Mouse (Mus musculus): Measurements from ENCODE around the gene Fam92b. TPM values are rescaled to one million over a fixed set of nuclear protein-coding genes. Genes with fewer than 3 reads are reported as not detected.

Gene Fam92b
- polyA plus RNA-seq, 1 experiment = 0.69 TPM

- no peak overlapping the region for H3K4me3 ChIP-seq (ENCODE audit: insufficient read depth, low read length)
- TF ChIP-seq POLR2A (IDR thresholded peaks at IDR 0.05; ENCODE audit: extremely low read depth, insufficient read depth, low read length) (no peak), CTCF (IDR thresholded peaks at IDR 0.05; ENCODE audit: extremely low read depth, insufficient read depth, low read length) (no peak)
- H3K27ac ChIP-seq (ENCODE audit: insufficient read depth, low read length) = no peak overlapping the region
- H3K4me1 ChIP-seq (ENCODE audit: control insufficient read depth, insufficient read depth, low read length) = no peaks in the 10 kb centered on the region; the same call in 1 of the 2 replicates
These were observed 35.3 kb upstream of the Fam92b start for GRCm38 (mm10) chr8:120212596-120212995.

DNA sequence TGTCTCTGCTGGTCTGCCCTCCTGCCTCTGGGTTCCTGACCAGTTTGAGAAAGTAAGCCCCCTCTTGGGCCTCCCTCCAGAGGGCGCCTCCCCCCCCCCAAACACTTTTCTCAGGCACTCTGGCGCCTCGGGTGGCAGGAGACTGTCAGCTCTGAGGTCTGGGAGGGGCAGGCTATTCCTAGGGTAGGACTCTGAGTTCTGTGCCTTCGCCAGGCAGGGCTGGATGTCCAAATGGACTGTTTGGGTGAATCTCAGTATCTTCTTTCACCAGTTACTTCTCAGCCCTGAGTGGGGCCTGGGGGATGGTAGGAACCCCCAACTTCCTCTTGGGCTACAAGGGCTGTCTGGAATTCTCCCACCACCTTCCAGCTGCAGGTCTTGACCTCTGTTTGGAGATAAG lies 34.1 kb upstream of the Fam92b start:
- H3K4me3 ChIP-seq (ENCODE audit: insufficient read depth, low read length) = no peak overlapping the region
- no peak for TF ChIP-seq CTCF (IDR thresholded peaks at IDR 0.05; ENCODE audit: extremely low read depth, insufficient read depth, low read length)
- TF ChIP-seq POLR2A (IDR thresholded peaks at IDR 0.05; ENCODE audit: extremely low read depth, insufficient read depth, low read length) = no peak
- H3K27ac ChIP-seq (ENCODE audit: insufficient read depth, low read length) = no peak overlapping the region
- H3K4me1 ChIP-seq (ENCODE audit: control insufficient read depth, insufficient read depth, low read length) = no peaks in the 10 kb centered on the region

- Histone ChIP-seq H3K4me3 (ENCODE audit: insufficient read depth, low read length) (no peak overlapping the region), H3K4me1 (ENCODE audit: control insufficient read depth, insufficient read depth, low read length) (no peaks in the 10 kb centered on the region), H3K27ac (ENCODE audit: insufficient read depth, low read length) (no peak overlapping the region)
- TF ChIP-seq POLR2A (IDR thresholded peaks at IDR 0.05; ENCODE audit: extremely low read depth, insufficient read depth, low read length) (no peak), CTCF (IDR thresholded peaks at IDR 0.05; ENCODE audit: extremely low read depth, insufficient read depth, low read length) (no peak)
These were observed 30.8 kb upstream of the Fam92b start for GRCm38 (mm10) chr8:120208113-120208512.

DNA sequence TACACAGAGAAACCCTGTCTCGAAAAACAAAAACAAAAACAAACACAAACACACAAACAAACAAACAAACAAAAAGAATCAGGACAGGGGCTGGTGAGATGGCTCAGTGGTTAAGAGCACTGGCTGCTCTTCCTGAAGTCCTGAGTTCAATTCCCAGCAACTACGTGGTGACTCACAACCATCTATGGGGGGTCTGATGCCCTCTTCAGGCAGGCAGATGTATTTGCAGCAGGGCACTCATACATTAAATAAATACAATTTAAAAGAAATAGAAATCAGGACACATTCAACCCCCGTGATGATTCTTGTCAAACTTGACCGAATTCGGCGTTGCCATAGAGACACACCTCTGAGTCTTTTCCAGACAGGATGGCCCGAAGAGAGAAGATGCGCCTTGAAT lies 30.1 kb upstream of the Fam92b start:
- no peak overlapping the region for H3K27ac ChIP-seq (ENCODE audit: insufficient read depth, low read length)
- no peaks in the 10 kb centered on the region for H3K4me1 ChIP-seq (ENCODE audit: control insufficient read depth, insufficient read depth, low read length)
- TF ChIP-seq POLR2A (IDR thresholded peaks at IDR 0.05; ENCODE audit: extremely low read depth, insufficient read depth, low read length) = no peak
- peak; percentile 5; the same call in 1 of the 2 replicates for TF ChIP-seq CTCF (IDR thresholded peaks at IDR 0.05; ENCODE audit: extremely low read depth, insufficient read depth, low read length)
- H3K4me3 ChIP-seq (ENCODE audit: insufficient read depth, low read length) = no peak overlapping the region

GRCm38 (mm10) chr8:120205916-120206315 lies 28.6 kb upstream of the Fam92b start:
- no peak overlapping the region for H3K4me3 ChIP-seq (ENCODE audit: insufficient read depth, low read length)

GRCm38 (mm10) chr8:120204736-120205360 lies 27.6 kb upstream of the Fam92b start:
- no peak overlapping the region for H3K4me3 ChIP-seq (ENCODE audit: insufficient read depth, low read length)
- no peaks in the 10 kb centered on the region for H3K4me1 ChIP-seq (ENCODE audit: control insufficient read depth, insufficient read depth, low read length)
- TF ChIP-seq POLR2A (IDR thresholded peaks at IDR 0.05; ENCODE audit: extremely low read depth, insufficient read depth, low read length) = no peak
- no peak for TF ChIP-seq CTCF (IDR thresholded peaks at IDR 0.05; ENCODE audit: extremely low read depth, insufficient read depth, low read length)
- H3K27ac ChIP-seq (ENCODE audit: insufficient read depth, low read length) = no peak overlapping the region

More at GRCm38 (mm10) chr8:120205916-120206315, 28.6 kb upstream of the Fam92b start:
- Histone ChIP-seq H3K27ac (ENCODE audit: insufficient read depth, low read length) (no peak overlapping the region), H3K4me1 (ENCODE audit: control insufficient read depth, insufficient read depth, low read length) (no peaks in the 10 kb centered on the region)
- TF ChIP-seq POLR2A (IDR thresholded peaks at IDR 0.05; ENCODE audit: extremely low read depth, insufficient read depth, low read length) = no peak
- TF ChIP-seq CTCF (IDR thresholded peaks at IDR 0.05; ENCODE audit: extremely low read depth, insufficient read depth, low read length) = no peak

DNA sequence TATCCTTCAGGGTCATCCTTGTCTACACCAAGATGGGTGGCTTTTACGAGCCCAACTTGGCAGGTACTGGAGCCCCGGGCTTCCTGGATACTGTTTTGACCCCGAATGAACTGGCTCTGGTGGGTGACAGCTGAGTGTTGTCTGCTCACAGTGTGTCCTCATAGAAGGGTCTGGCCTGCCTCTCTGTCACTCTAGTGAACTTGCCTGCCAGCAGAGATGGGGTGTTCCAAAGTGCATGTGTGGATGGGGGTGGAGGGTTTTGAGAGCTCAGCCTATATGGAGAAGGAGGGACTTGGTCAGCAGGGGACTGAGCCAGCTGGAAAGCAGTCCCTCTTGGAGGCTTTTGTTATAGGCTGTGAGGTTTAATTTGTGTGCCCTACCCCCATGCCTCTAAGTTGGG lies 25.3 kb upstream of the Fam92b start:
- TF ChIP-seq POLR2A (IDR thresholded peaks at IDR 0.05; ENCODE audit: extremely low read depth, insufficient read depth, low read length) (no peak), CTCF (IDR thresholded peaks at IDR 0.05; ENCODE audit: extremely low read depth, insufficient read depth, low read length) (no peak)
- Histone ChIP-seq H3K27ac (ENCODE audit: insufficient read depth, low read length) (no peak overlapping the region), H3K4me3 (ENCODE audit: insufficient read depth, low read length) (no peak overlapping the region), H3K4me1 (ENCODE audit: control insufficient read depth, insufficient read depth, low read length) (no peaks in the 10 kb centered on the region)

DNA sequence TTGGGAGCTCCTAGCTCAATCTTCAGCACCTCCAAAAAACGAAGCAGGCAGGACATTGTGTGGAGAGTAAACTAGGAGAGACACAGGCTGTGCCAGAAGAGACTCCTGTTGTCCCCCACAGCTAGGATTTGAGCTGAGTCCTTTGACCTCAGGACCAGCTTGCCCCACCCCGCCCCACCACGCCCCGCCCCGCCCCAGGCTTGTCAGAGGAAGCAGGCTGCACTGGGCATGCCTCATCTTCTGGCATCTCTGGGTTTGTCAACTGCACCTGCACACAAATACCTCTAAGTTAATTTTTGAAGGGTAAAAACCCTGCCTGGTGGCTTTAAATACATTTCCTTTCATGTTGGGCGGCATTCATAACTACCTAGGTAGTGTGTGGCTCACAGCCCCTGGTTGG lies 24.1 kb upstream of the Fam92b start:
- H3K27ac ChIP-seq (ENCODE audit: insufficient read depth, low read length) = no peak overlapping the region
- H3K4me3 ChIP-seq (ENCODE audit: insufficient read depth, low read length) = no peak overlapping the region
- no peaks in the 10 kb centered on the region for H3K4me1 ChIP-seq (ENCODE audit: control insufficient read depth, insufficient read depth, low read length)
- TF ChIP-seq CTCF (IDR thresholded peaks at IDR 0.05; ENCODE audit: extremely low read depth, insufficient read depth, low read length) (no peak), POLR2A (IDR thresholded peaks at IDR 0.05; ENCODE audit: extremely low read depth, insufficient read depth, low read length) (no peak)

DNA sequence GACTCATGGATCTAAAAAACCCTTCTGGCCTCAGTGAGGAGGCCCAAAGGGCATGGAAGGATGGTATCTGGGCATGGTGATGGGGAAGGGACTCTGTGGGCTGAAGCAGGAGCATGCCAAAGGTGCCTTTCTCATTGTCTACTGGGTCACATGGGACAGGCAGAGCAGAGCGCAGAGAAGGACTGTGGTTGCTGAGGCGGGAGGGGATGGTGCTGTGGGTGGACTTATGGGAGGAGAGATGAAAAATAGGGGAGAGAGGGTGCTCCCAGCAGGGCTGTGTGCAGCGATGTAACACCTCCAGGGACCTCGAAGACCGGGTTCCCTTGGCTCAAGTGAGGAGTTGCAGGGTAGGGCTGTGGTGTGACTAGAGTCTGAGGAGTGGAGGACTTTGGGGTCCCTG lies 14.9 kb upstream of the Fam92b start:
- no peak overlapping the region for H3K27ac ChIP-seq (ENCODE audit: insufficient read depth, low read length)
- H3K4me3 ChIP-seq (ENCODE audit: insufficient read depth, low read length) = no peak overlapping the region
- TF ChIP-seq CTCF (IDR thresholded peaks at IDR 0.05; ENCODE audit: extremely low read depth, insufficient read depth, low read length) (no peak), POLR2A (IDR thresholded peaks at IDR 0.05; ENCODE audit: extremely low read depth, insufficient read depth, low read length) (no peak)
- peaks cover 2% of the 10 kb centered on the region; the same call in 1 of the 2 replicates for H3K4me1 ChIP-seq (ENCODE audit: control insufficient read depth, insufficient read depth, low read length)

DNA sequence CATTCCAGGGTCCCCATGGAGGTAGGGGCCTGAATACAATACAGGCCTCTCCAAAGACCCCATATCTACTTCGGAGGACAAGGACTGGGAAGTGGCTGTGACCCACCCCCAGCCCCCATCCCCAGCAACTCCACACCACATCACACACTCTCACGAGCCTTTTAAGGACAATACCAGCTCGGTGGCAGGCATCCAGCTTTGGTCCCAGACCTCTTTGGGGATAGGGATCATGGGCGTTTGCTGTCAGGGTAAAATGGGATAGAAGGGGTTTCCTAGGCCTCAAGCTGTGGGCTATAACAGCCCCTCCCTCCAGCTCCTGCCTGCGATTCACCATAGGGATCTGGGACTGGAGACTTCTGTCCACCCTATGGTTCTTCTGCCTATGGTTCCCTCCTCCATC lies 14.4 kb upstream of the Fam92b start:
- no peak overlapping the region for H3K27ac ChIP-seq (ENCODE audit: insufficient read depth, low read length)
- no peak for TF ChIP-seq CTCF (IDR thresholded peaks at IDR 0.05; ENCODE audit: extremely low read depth, insufficient read depth, low read length)
- no peak for TF ChIP-seq POLR2A (IDR thresholded peaks at IDR 0.05; ENCODE audit: extremely low read depth, insufficient read depth, low read length)
- H3K4me1 ChIP-seq (ENCODE audit: control insufficient read depth, insufficient read depth, low read length) = peaks cover 2% of the 10 kb centered on the region; the same call in 1 of the 2 replicates
- H3K4me3 ChIP-seq (ENCODE audit: insufficient read depth, low read length) = no peak overlapping the region
